Mouse (Mus musculus): ENCODE results near the gene Coro7. TPM values are rescaled to one million over a fixed set of nuclear protein-coding genes. Genes with fewer than 3 reads are reported as not detected.
"Not testable (repeated sequence)": the region's sequence is repeated elsewhere in the genome, so short reads cannot be mapped to it uniquely, and the experiment has no call there.

Gene Coro7
- 10 to 100 TPM; 23.1 to 41.9 (median 36.7) TPM for total RNA-seq (2022)

DNA sequence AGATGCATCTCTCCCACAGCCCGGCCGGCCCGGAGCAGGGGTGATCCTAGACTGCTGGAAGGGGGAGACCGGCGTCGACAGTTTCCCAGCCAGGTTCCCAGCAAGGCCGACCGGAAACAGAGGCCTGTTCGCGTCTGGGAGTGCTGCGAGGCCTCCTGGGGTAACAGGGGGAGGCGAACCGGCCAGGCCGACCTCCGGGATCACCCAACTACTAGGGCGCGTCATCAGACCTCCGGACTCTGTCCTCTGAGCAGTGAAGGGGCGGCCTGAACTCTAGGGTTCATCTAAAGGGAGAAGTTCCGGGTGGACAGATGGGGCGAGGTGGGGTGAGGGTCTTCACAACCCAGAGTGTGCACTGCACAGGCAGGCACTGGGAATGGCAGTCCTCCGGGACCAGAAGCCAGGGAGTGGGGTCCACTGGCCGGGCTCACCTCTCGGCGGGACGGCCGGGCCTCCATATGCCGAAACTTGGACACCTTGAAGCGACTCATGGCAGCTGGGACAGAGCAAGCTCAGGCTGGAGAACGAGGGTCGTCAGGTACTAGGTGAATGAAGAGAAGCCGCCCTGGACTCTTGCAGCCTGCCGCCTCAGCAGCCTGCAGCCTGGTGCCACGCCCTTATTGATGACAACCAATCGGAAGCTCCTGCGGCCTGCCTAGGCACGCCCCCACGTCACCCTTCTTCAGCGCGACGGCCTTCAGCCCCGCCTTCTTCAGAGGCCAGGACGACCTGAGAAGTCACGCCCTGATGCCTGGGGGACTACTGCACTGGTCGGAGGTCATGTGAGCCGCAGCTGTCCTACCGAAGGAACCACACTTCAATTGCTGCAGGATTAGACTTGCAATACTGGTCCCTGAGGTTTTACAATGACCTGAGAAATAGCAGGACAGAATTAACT is at the start of gene Coro7:
TSS of gene Coro7 (minus strand) at position 657 of the 898 bp plus-strand sequence.
- peak; percentile 89 for DNase-seq

DNA sequence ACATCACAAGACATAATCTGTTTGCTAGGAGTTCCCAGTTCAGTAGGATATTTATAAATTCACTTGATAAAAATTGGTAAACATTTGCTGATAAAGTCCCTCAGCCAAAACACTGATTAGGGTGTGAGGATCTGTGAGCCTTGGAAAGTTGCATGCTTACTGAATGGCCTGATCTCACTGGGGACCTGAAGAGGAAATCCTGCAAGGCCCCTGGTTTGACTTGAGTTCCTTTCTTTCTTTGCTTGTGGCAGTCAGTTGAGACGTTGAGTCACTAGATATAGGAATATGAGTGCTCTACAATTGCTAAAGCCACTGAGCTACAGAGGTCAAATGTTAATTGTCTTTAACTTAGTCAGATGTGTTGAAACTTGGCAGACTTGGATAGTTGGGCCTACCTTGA is 48.4 kb upstream of the Coro7 start:
- DNase-seq: no peak

DNA sequence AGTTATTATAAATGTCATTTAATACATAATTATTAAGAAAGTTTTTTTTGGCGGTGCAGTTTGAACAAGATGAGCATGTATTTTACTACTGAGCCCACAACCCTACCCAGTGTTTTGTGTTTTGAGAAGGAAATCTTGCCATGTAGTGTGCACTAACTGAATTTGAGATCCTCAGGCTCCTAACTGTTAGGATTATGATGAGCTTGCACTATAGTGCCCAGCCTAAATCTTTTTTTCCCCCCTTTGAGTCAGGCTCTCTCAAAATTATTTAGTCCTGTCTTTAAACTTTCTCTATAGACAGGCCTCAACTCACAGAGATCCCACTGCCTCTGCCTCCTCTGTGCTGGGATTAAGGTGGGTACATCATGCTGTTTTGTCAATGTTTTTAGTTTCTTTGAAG is 47.9 kb upstream of the Coro7 start:
- DNase-seq: no peak

GRCm38 (mm10) chr16:4726528-4727128 is 47.1 kb upstream of the Coro7 start:
- DNase-seq: peak; percentile 41

GRCm38 (mm10) chr16:4725780-4726527 is 46.4 kb upstream of the Coro7 start, which contains the start of gene Hmox2:
Hmox2 (plus strand) TSS chr16:4726361.
- peak; percentile 91 for DNase-seq

DNA sequence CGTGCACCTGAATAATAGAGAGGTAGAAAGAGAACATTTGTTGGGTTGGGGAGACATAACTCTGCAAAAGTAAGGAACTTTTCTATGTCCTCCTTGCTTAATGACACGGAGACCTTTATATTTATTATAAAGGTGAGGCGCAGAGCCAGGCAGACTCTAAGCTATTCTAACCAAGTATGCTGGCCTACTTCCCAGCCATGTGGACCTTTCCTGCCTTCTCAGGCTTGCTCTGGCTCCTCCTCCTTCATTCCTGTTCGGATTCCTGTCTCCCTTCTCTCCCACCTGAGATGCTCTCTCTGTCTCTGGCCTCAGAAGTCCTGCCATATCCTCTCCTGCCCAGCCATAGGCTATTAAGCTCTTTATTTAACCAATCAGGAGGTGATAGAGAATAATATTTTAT is 45.7 kb upstream of the Coro7 start:
- no peak for DNase-seq

DNA sequence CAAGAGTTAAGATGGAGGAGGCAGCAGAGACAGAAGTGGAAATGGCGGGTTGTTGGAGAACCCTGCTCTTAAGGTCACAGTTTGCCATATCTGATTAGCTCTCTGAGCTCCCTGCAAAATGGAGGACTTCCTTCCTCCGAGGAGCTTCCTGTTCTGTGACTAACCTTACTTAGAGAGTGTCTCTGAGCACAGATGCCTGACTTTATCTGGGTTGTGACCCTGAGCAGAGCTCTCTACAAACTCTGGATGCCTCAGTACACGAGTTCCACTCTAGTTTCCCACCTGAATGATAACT is 43.3 kb upstream of the Coro7 start:
- DNase-seq: no peak

DNA sequence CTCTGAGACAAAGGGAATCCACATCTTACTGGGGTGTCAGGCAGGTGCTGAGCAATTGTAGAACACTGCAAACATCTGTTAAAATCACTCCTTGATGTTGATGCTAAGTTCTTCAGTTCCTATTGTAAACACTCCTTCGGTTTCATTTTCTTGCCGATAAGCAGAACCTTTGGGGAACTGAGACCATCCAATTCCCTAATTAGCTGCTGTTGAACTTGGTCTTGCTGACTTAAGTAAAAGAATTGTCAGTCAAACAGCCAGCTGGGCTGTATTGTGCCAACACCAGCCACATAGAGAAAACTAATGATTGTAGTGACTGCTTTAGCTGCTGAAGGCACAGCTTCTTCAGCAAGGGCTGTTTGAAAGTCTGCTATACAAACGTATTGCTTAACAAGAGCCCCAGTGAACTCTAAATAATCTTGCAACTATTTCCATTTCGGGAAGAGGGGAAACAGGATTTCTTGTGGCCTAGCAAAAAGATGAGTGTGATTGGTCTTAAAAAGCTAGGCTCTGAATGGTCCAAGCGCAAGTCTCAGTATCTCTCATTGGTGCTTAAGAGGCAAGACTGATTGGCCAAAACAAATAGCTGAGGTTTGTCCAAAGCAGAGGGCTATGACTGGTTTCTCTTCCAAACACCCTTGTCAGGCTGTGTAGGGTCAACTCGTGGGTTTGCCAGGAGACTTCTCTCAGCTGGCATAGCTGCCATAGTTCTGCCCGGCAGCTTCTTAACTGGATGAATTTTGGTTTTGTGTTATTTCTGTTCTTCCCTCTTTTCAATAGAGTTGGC is 42.7 kb upstream of the Coro7 start:
- no peak for DNase-seq

GRCm38 (mm10) chr16:4718753-4719518 is 39.4 kb upstream of the Coro7 start, which contains the start of gene Nmral1:
Nmral1 (minus strand) TSS chr16:4719356.
- DNase-seq: peak; percentile 23

- DNase-seq: no peak
Measured at GRCm38 (mm10) chr16:4717866-4718265, 38.3 kb upstream of the Coro7 start.

GRCm38 (mm10) chr16:4713861-4714710 is 34.5 kb upstream of the Coro7 start:
- DNase-seq: no peak

DNA sequence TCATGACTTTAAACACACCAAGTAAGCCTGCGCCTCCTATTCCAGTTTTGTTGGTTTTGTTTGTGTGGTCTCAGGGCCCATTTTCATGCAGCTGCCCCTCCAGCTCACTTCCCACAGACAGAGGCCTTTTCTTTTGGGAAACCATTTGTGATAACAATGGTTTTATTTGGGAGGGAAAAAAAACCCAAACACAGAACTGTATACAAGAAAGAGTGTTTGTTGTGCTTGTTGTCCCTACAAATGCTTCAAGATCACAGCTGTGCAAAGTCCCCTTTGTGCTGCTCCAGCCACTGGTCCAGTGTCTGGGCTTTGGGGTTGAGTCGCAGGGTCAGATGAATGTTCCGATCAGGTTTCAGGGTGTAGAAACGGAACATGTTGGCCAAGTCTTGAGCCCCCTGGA is 31.6 kb upstream of the Coro7 start:
- DNase-seq: no peak

DNA sequence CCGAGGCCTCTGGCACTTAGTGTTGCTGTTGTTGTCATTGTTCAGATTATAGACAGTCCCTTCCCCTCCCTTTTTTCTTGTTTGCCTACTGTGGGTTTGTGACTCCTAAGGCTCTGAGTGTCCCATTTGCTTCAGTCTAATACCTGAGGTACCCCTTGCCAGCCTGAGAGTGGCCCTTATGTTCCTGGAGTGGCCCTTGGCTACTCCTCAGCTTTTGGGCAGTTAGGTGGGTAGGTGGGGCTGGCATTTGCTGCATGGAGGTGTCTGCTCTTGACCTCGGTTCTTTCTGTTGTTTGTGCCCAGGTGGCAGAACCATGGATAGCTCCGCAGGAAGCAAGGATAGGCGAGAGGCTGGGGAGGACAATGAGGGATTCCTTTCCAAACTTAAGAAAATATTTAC is 26.0 kb upstream of the Coro7 start:
- DNase-seq: no peak

DNA sequence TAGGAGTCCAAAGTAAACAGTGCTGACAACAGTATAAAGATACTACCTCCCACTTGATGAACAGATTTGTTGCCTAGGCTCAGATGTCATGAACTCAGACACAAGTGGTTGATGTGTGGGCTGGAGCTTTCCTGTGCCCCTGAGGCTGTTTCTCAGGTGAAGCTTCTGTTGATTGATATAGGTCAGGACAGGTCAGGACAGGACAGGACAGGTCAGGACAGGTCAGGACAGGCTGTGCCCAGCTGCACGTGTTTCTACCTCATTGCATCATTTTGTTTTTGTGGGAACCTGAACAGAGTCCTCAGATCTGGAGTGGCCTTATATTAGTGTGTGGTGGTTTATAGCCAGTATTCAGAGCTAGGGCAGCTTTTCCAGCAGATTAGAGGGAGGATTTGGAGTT is 23.1 kb upstream of the Coro7 start:
- DNase-seq: no peak

GRCm38 (mm10) chr16:4701211-4701610 is 21.6 kb upstream of the Coro7 start:
- DNase-seq: no peak

GRCm38 (mm10) chr16:4689371-4689770 is 9.8 kb upstream of the Coro7 start:
- DNase-seq: not testable (repeated sequence)

GRCm38 (mm10) chr16:4684457-4684791 is 4.8 kb upstream of the Coro7 start:
- no peak for DNase-seq

- peak; percentile 90 for DNase-seq
Measured at GRCm38 (mm10) chr16:4683581-4684456, 4.2 kb upstream of the Coro7 start.

- DNase-seq: no peak
Measured at GRCm38 (mm10) chr16:4683193-4683580, 3.6 kb upstream of the Coro7 start.
